Mouse (Mus musculus): ENCODE results near the gene Cluh.

Cluh gene

GRCm38 (mm10) chr11:74647966-74648365 is 1.3 kb upstream of the Cluh start:
- DNase-seq (ENCODE audit: low read depth, low spot score): no peak

GRCm38 (mm10) chr11:74648676-74649075 is 619 bp upstream of the Cluh start:
- DNase-seq (ENCODE audit: low read depth, low spot score): no peak

GRCm38 (mm10) chr11:74649647-74650551 is 604 bp downstream of the Cluh start:
- no peak for DNase-seq (ENCODE audit: low read depth, low spot score)

GRCm38 (mm10) chr11:74650576-74651100 is 1.3 kb downstream of the Cluh start:
- no peak for DNase-seq (ENCODE audit: low read depth, low spot score)

- DNase-seq (ENCODE audit: low read depth, low spot score): no peak
Measured at GRCm38 (mm10) chr11:74652791-74653191, 3.5 kb downstream of the Cluh start.

GRCm38 (mm10) chr11:74653385-74653784 is 4.1 kb downstream of the Cluh start:
- no peak for DNase-seq (ENCODE audit: low read depth, low spot score)

- no peak for DNase-seq (ENCODE audit: low read depth, low spot score)
Measured at GRCm38 (mm10) chr11:74655941-74656340, 6.6 kb downstream of the Cluh start.

GRCm38 (mm10) chr11:74660336-74660735 is 11.0 kb downstream of the Cluh start:
- DNase-seq (ENCODE audit: low read depth, low spot score): no peak

DNA sequence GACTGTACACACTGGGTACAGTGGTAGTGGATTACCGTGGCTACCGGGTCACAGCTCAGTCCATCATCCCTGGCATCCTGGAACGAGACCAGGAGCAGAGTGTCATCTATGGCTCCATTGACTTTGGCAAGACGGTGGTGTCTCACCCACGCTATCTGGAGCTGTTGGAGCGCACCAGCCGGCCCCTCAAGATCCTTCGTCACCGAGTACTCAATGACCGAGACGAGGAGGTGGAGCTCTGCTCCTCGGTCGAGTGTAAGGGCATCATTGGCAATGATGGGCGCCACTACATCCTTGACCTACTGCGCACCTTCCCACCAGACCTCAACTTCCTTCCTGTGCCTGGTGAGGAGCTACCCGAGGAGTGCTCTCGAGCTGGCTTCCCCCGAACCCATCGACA is 12.3 kb downstream of the Cluh start:
- no peak for DNase-seq (ENCODE audit: low read depth, low spot score)

DNA sequence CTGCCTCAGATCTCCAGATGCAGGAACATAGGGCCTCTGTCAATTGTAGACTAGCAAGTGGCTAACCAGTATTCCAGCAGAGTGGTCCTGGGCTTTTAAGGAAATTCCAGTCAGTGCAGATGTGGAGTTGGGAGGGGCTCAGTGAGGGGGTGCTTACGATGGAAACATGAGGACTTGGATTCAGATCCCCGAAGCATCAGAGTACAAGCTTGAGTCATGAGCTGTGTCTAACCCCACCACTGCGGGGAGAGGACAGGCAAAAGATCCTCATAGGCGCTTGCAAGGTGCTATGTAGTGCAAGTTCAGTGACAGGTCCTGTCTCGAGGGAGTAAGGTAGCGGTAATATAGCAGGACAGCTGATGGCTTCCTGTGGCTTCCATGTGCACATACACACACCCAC is 12.9 kb downstream of the Cluh start:
- DNase-seq (ENCODE audit: low read depth, low spot score): no peak

- no peak for DNase-seq (ENCODE audit: low read depth, low spot score)
Measured at GRCm38 (mm10) chr11:74664279-74664678, 15.0 kb downstream of the Cluh start.

GRCm38 (mm10) chr11:74664906-74665305 is 15.6 kb downstream of the Cluh start:
- no peak for DNase-seq (ENCODE audit: low read depth, low spot score)

GRCm38 (mm10) chr11:74665631-74666283 is 16.5 kb downstream of the Cluh start:
- DNase-seq (ENCODE audit: low read depth, low spot score): no peak

DNA sequence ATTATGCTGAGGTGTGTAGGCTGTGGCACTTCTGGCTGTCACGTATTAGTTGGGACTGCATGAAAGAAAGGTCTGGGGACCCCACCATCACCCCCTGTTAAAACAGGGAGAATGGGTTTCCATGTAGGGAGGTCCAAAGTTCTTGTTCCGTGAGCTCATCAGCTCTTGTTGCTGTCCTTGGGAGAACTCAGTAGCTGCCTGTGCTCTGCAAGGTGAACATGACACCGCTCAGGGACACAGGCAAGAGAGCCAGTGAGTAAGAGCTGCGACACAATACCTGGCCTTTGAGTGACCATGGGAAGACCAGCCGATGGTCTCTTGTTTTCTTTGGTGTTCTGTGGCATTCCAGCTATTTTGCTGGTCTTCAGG is 17.0 kb downstream of the Cluh start:
- no peak for DNase-seq (ENCODE audit: low read depth, low spot score)

DNA sequence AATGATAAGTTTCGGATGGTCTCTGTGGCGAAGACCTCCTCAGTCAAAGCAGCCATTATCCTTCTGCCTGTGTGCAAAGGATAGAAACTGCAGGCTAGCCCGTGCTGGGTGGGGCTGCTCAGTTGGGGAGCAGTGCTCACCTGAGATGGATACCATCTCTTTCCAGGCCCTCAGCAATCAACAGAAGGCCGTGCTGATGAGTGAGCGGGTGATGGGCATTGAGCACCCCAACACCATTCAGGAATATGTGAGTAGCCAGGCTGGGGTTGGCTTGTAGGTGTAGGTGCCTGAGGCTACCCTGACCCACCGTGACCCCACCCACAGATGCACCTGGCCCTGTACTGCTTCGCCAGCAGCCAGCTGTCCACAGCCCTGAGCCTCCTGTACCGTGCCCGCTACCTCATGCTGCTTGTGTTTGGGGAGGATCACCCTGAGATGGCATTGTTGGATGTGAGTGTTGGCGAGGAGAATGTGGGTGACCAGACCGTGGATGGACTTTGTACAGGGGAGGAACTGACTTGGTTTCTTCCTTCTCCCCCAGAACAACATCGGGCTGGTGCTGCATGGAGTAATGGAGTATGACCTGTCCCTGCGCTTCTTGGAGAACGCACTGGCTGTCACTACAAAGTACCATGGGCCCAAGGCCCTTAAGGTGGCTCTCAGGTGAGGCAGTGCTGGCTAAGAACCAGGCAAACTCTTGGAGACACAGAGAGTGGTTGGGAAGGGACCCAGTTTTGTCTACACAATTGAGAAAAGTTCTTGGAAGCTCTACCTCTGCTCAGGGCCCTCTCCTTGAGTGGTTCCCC is 17.7 kb downstream of the Cluh start:
- DNase-seq (ENCODE audit: low read depth, low spot score): no peak

DNA sequence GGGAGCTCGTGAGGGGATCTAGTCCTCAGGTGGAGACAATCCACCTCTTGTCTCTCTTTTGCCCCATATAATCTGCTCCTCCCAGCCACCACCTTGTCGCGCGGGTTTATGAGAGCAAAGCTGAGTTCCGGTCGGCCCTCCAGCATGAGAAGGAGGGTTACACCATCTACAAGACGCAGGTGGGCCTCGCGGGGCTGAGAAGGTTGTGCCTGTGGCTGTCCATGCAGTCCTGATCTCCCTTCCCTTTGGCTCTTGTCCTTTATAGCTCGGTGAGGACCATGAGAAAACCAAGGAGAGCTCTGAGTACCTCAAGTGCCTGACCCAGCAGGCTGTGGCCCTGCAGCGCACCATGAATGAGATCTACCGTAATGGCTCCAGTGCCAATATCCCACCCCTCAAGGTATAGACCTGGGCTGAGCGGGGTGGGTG is 18.3 kb downstream of the Cluh start:
- DNase-seq (ENCODE audit: low read depth, low spot score): no peak

GRCm38 (mm10) chr11:74668466-74668865 is 19.2 kb downstream of the Cluh start:
- DNase-seq (ENCODE audit: low read depth, low spot score): no peak

DNA sequence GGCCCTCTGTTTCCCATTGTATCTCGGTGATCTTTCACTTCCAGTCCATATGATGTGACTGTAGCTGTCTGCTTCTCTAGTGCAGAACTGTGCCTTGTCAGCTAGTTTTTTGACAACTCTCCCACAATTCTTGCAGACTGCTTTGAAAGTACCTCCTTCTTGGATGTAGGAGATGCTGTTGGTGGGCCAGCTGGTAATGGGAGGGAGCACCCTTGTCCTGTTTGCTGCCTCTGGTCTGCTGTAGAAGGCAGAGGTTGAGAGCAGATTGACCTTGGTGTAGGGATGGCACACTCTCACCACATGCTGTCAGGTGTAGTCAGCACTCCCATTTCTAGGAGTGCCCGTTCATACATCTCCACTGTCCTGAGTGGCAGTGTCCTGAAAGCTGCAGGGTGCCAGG is 19.7 kb downstream of the Cluh start:
- DNase-seq (ENCODE audit: low read depth, low spot score): no peak

DNA sequence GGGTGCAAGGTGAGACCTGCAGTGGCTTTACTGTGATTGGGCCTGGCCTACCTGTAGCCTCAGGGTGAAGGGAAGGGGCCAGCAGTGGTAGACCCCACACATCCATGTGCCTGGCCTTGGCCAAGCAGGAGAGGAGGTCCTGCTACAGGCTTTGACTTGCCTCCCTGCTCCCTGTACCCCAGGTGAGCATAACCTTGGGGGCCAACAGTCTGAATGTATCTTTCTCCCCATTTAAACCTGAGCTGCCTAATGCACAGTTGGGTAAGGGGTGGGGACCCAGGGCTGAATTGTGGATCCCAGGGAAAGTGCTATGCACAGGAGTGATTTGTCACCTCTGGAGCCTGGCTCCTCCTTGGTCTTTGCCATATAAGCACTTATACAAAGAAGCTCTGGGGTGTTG is 20.9 kb downstream of the Cluh start:
- no peak for DNase-seq (ENCODE audit: low read depth, low spot score)

DNA sequence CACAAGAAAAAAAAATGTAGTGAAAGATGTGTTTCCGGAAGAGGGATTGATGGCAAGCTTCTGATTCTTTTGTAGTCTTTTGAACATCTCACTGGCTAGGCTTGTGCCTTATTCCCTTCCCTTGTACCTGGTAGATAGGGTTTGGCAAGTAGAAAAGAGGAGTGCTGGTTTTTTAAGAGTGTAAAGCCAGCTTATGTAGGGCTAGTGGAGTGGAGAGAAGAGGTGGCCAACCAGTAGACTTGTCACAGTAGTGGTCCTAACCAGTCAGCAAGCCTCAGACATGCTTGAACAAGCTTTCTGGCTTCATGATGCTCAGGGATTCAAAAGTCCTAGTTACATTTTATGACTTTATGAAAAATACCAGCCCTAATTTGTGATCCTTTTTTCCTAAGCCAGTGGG is 21.7 kb downstream of the Cluh start:
- no peak for DNase-seq (ENCODE audit: low read depth, low spot score)

- DNase-seq (ENCODE audit: low read depth, low spot score): no peak
Measured at GRCm38 (mm10) chr11:74671839-74672238, 22.5 kb downstream of the Cluh start.

- no peak for DNase-seq (ENCODE audit: low read depth, low spot score)
Measured at GRCm38 (mm10) chr11:74672901-74673513, 23.7 kb downstream of the Cluh start.
